Mouse (Mus musculus) midbrain, embryonic 12.5 days (tissue): ENCODE results near the gene Gm47995. TPM values are rescaled to one million over a fixed set of nuclear protein-coding genes. Genes with fewer than 3 reads are reported as not detected.
"Not testable (repeated sequence)": the region's sequence is repeated elsewhere in the genome, so short reads cannot be mapped to it uniquely, and the experiment has no call there.

Experiments
- ATAC-seq: fragments of 200-750 bp; cut with Nextera tagmentation; 2 replicates; pipeline ENCODE4 v1.8.0; 2017; ENCODE audit warnings: low read depth, moderate TSS enrichment, moderate library complexity; ENCODE audit not compliant: low FRiP score
- H3K27ac ChIP-seq: fragments of 300-500 bp; sonication (generic); replicated peaks from 2 replicates; pipeline ENCODE4 v1.5.1; 2016; ENCODE audit warnings: mild to moderate bottlenecking
- H3K27me3 ChIP-seq: fragments of 300-500 bp; sonication (generic); 2 replicates; pipeline ENCODE4 v1.6.1; 2016; ENCODE audit warnings: mild to moderate bottlenecking
- H3K36me3 ChIP-seq: fragments of 300-500 bp; sonication (generic); 2 replicates; pipeline ENCODE4 v1.6.1; 2016
- H3K4me1 ChIP-seq: fragments of 300-500 bp; sonication (generic); 2 replicates; pipeline ENCODE4 v1.6.1; 2016
- H3K4me2 ChIP-seq: fragments of 300-500 bp; sonication (generic); replicated peaks from 2 replicates; pipeline ENCODE4 v1.6.1; 2016; ENCODE audit warnings: mild to moderate bottlenecking, moderate library complexity
- H3K4me3 ChIP-seq: fragments of 300-500 bp; sonication (generic); 2 replicates; pipeline ENCODE4 v1.5.1; 2016; ENCODE audit warnings: mild to moderate bottlenecking
- H3K9ac ChIP-seq: fragments of 300-500 bp; sonication (generic); replicated peaks from 2 replicates; pipeline ENCODE4 v1.6.1; 2016; ENCODE audit warnings: mild to moderate bottlenecking, moderate library complexity
- H3K9me3 ChIP-seq: fragments of 300-500 bp; sonication (generic); 2 replicates; pipeline ENCODE4 v1.6.1; 2016; ENCODE audit warnings: mild to moderate bottlenecking
- WGBS: fragments of 180-500 bp; shearing (Covaris S2); methylation state at CpG from one replicate; pipeline ENCODE4 v1.1.7; 2016; 5-methylcytosine and 5-hydroxymethylcytosine counted together
- polyA plus RNA-seq: library from polyadenylated mRNA; unstranded; fragments of >200 nt; fragmentation: Nextera tagmentation; extraction: Ambion mirVana; gene quantifications from 2 replicates; pipeline ENCODE4 v1.2.1, GENCODE M21; 2016

Gene Gm47995
- polyA plus RNA-seq, 1 experiment from 2014 or later, result not detected

- not testable (repeated sequence) for H3K27me3 ChIP-seq, H3K4me1 ChIP-seq, H3K4me3 ChIP-seq, H3K4me2 ChIP-seq, H3K9ac ChIP-seq, H3K27ac ChIP-seq, H3K36me3 ChIP-seq, ATAC-seq, H3K9me3 ChIP-seq
- WGBS, result 88% methylated on average over 1 of the region's 7 CpGs
Measured at GRCm38 (mm10) chr1:151192075-151192474, 6.2 kb upstream of the Gm47995 start, which contains the start of gene Gm8947. Gm8947 (plus strand) TSS chr1:151192376.

GRCm38 (mm10) chr1:151192739-151193138, 5.5 kb upstream of the Gm47995 start:
- not testable (repeated sequence) for H3K4me3 ChIP-seq, H3K4me2 ChIP-seq, H3K27me3 ChIP-seq, H3K36me3 ChIP-seq, H3K27ac ChIP-seq, H3K9ac ChIP-seq, H3K9me3 ChIP-seq, ATAC-seq, H3K4me1 ChIP-seq
- 93% methylated on average over 15 of the region's 15 CpGs for WGBS

GRCm38 (mm10) chr1:151195986-151196385, 2.3 kb upstream of the Gm47995 start:
- not testable (repeated sequence) for H3K27me3 ChIP-seq, H3K9ac ChIP-seq, H3K9me3 ChIP-seq, H3K4me2 ChIP-seq, H3K36me3 ChIP-seq, H3K4me3 ChIP-seq, H3K27ac ChIP-seq, H3K4me1 ChIP-seq, ATAC-seq
- WGBS, result 29% methylated on average over 4 of the region's 4 CpGs

GRCm38 (mm10) chr1:151196690-151197089, 1.6 kb upstream of the Gm47995 start:
- H3K36me3 ChIP-seq, H3K9ac ChIP-seq, H3K27ac ChIP-seq, H3K4me3 ChIP-seq, ATAC-seq, H3K4me2 ChIP-seq, H3K27me3 ChIP-seq, H3K4me1 ChIP-seq, H3K9me3 ChIP-seq: not testable (repeated sequence)
- WGBS, result 81% methylated on average over 3 of the region's 3 CpGs

- not testable (repeated sequence) for ATAC-seq, H3K27me3 ChIP-seq, H3K9ac ChIP-seq, H3K36me3 ChIP-seq, H3K27ac ChIP-seq, H3K4me3 ChIP-seq, H3K4me2 ChIP-seq, H3K9me3 ChIP-seq, H3K4me1 ChIP-seq
Measured at GRCm38 (mm10) chr1:151200620-151201019, 2.4 kb downstream of the Gm47995 start.

GRCm38 (mm10) chr1:151202771-151203170, 4.5 kb downstream of the Gm47995 start:
- ATAC-seq, result not testable (repeated sequence)

GRCm38 (mm10) chr1:151203818-151204217, 5.6 kb downstream of the Gm47995 start, which contains the start of gene 3110040M04Rik:
3110040M04Rik (plus strand) TSS chr1:151204121.
- not testable (repeated sequence) for H3K9me3 ChIP-seq, H3K4me1 ChIP-seq, H3K4me2 ChIP-seq, H3K27me3 ChIP-seq, H3K4me3 ChIP-seq, ATAC-seq, H3K27ac ChIP-seq, H3K36me3 ChIP-seq, H3K9ac ChIP-seq
- no CpG with 5 or more reads among the region's 6 CpGs for WGBS

More at GRCm38 (mm10) chr1:151202771-151203170, 4.5 kb downstream of the Gm47995 start:
- H3K9ac ChIP-seq, H3K4me3 ChIP-seq, H3K27ac ChIP-seq, H3K27me3 ChIP-seq, H3K4me2 ChIP-seq, H3K36me3 ChIP-seq, H3K9me3 ChIP-seq, H3K4me1 ChIP-seq: not testable (repeated sequence)
- WGBS, result 84% methylated on average over 3 of the region's 5 CpGs

- H3K27me3 ChIP-seq, H3K4me1 ChIP-seq, H3K9me3 ChIP-seq, ATAC-seq, H3K27ac ChIP-seq, H3K4me3 ChIP-seq, H3K4me2 ChIP-seq, H3K36me3 ChIP-seq, H3K9ac ChIP-seq: not testable (repeated sequence)
- WGBS, result 84% methylated on average over 3 of the region's 5 CpGs
Measured at GRCm38 (mm10) chr1:151208493-151208892, 10.2 kb downstream of the Gm47995 start.

GRCm38 (mm10) chr1:151208944-151209343, 10.7 kb downstream of the Gm47995 start:
- ATAC-seq, H3K27ac ChIP-seq, H3K4me2 ChIP-seq, H3K27me3 ChIP-seq, H3K4me1 ChIP-seq, H3K9ac ChIP-seq, H3K9me3 ChIP-seq, H3K4me3 ChIP-seq, H3K36me3 ChIP-seq: not testable (repeated sequence)

- not testable (repeated sequence) for H3K9ac ChIP-seq, ATAC-seq, H3K4me1 ChIP-seq, H3K9me3 ChIP-seq, H3K27ac ChIP-seq, H3K36me3 ChIP-seq, H3K4me2 ChIP-seq, H3K4me3 ChIP-seq, H3K27me3 ChIP-seq
- 88% methylated on average over 5 of the region's 8 CpGs for WGBS
Measured at GRCm38 (mm10) chr1:151209824-151210355, 11.6 kb downstream of the Gm47995 start, which contains the start of gene Gm47996. Gm47996 (plus strand) TSS chr1:151210131.

GRCm38 (mm10) chr1:151211666-151212065, 13.4 kb downstream of the Gm47995 start:
- H3K27me3 ChIP-seq, H3K36me3 ChIP-seq, H3K9me3 ChIP-seq, H3K4me3 ChIP-seq, H3K27ac ChIP-seq, H3K9ac ChIP-seq, ATAC-seq, H3K4me2 ChIP-seq, H3K4me1 ChIP-seq: not testable (repeated sequence)
- 91% methylated on average over 5 of the region's 5 CpGs for WGBS

GRCm38 (mm10) chr1:151214862-151215261, 16.6 kb downstream of the Gm47995 start:
- ATAC-seq, result no peak
- 83% methylated on average over 2 of the region's 2 CpGs for WGBS

GRCm38 (mm10) chr1:151215985-151216384, 17.7 kb downstream of the Gm47995 start:
- ATAC-seq, result no peak
- H3K4me3 ChIP-seq, result no peak overlapping the region
- WGBS, result 87% methylated on average over 1 of the region's 1 CpGs

More at GRCm38 (mm10) chr1:151214862-151215261, 16.6 kb downstream of the Gm47995 start:
- Histone ChIP-seq H3K9me3 (no peaks in the 10 kb centered on the region), H3K4me1 (no peaks in the 10 kb centered on the region), H3K27ac (no peak overlapping the region), H3K27me3 (no peaks in the 10 kb centered on the region), H3K36me3 (no peaks in the 10 kb centered on the region), H3K4me3 (no peak overlapping the region), H3K9ac (no peak overlapping the region), H3K4me2 (no peak overlapping the region)

More at GRCm38 (mm10) chr1:151215985-151216384, 17.7 kb downstream of the Gm47995 start:
- Histone ChIP-seq H3K4me2 (no peak overlapping the region), H3K36me3 (no peaks in the 10 kb centered on the region), H3K27ac (no peak overlapping the region), H3K27me3 (no peaks in the 10 kb centered on the region), H3K4me1 (no peaks in the 10 kb centered on the region), H3K9ac (no peak overlapping the region), H3K9me3 (no peaks in the 10 kb centered on the region)
